Mouse (Mus musculus): ENCODE measurements around the gene Mnt.

Gene Mnt

GRCm38 (mm10) chr11:74829812-74830211, 908 bp upstream of the Mnt start:
- in situ Hi-C loops (cut with MboI; ENCODE audit: low pct_unique_long_range_greater_than_20kb in 1 of 2, low sequenced_read_pairs in 2 of 2, unreplicated experiment in 1 of 2): no loop called here

GRCm38 (mm10) chr11:74831191-74831605, 478 bp downstream of the Mnt start:
- in situ Hi-C loops (cut with MboI; ENCODE audit: low pct_unique_long_range_greater_than_20kb in 1 of 2, low sequenced_read_pairs in 2 of 2, unreplicated experiment in 1 of 2): no loop called here

- in situ Hi-C loops (cut with MboI; ENCODE audit: low pct_unique_long_range_greater_than_20kb in 1 of 2, low sequenced_read_pairs in 2 of 2, unreplicated experiment in 1 of 2): no loop called here
These were observed 1.1 kb downstream of the Mnt start for GRCm38 (mm10) chr11:74831606-74832451.

GRCm38 (mm10) chr11:74832503-74833143, 1.9 kb downstream of the Mnt start:
- in situ Hi-C loops (cut with MboI; ENCODE audit: low pct_unique_long_range_greater_than_20kb in 1 of 2, low sequenced_read_pairs in 2 of 2, unreplicated experiment in 1 of 2): no loop called here

- in situ Hi-C loops (cut with MboI; ENCODE audit: low pct_unique_long_range_greater_than_20kb in 1 of 2, low sequenced_read_pairs in 2 of 2, unreplicated experiment in 1 of 2): no loop called here
These were observed 3.0 kb downstream of the Mnt start for GRCm38 (mm10) chr11:74833536-74834358.

GRCm38 (mm10) chr11:74834359-74834638, 3.6 kb downstream of the Mnt start:
- in situ Hi-C loops (cut with MboI; ENCODE audit: low pct_unique_long_range_greater_than_20kb in 1 of 2, low sequenced_read_pairs in 2 of 2, unreplicated experiment in 1 of 2): no loop called here

- in situ Hi-C loops (cut with MboI; ENCODE audit: low pct_unique_long_range_greater_than_20kb in 1 of 2, low sequenced_read_pairs in 2 of 2, unreplicated experiment in 1 of 2): no loop called here
These were observed 4.0 kb downstream of the Mnt start for GRCm38 (mm10) chr11:74834650-74835277.

- in situ Hi-C loops (cut with MboI; ENCODE audit: low pct_unique_long_range_greater_than_20kb in 1 of 2, low sequenced_read_pairs in 2 of 2, unreplicated experiment in 1 of 2): no loop called here
These were observed 5.0 kb downstream of the Mnt start for GRCm38 (mm10) chr11:74835593-74836224.

- in situ Hi-C loops (cut with MboI; ENCODE audit: low pct_unique_long_range_greater_than_20kb in 1 of 2, low sequenced_read_pairs in 2 of 2, unreplicated experiment in 1 of 2): no loop called here
These were observed 5.7 kb downstream of the Mnt start for GRCm38 (mm10) chr11:74836225-74837055.

- in situ Hi-C loops (cut with MboI; ENCODE audit: low pct_unique_long_range_greater_than_20kb in 1 of 2, low sequenced_read_pairs in 2 of 2, unreplicated experiment in 1 of 2): no loop called here
These were observed 6.5 kb downstream of the Mnt start for GRCm38 (mm10) chr11:74837056-74837693.

GRCm38 (mm10) chr11:74837694-74838431, 7.1 kb downstream of the Mnt start:
- in situ Hi-C loops (cut with MboI; ENCODE audit: low pct_unique_long_range_greater_than_20kb in 1 of 2, low sequenced_read_pairs in 2 of 2, unreplicated experiment in 1 of 2): no loop called here

GRCm38 (mm10) chr11:74838441-74838840, 7.7 kb downstream of the Mnt start:
- in situ Hi-C loops (cut with MboI; ENCODE audit: low pct_unique_long_range_greater_than_20kb in 1 of 2, low sequenced_read_pairs in 2 of 2, unreplicated experiment in 1 of 2): no loop called here

- in situ Hi-C loops (cut with MboI; ENCODE audit: low pct_unique_long_range_greater_than_20kb in 1 of 2, low sequenced_read_pairs in 2 of 2, unreplicated experiment in 1 of 2): no loop called here
These were observed 8.3 kb downstream of the Mnt start for GRCm38 (mm10) chr11:74838971-74839370.

- in situ Hi-C loops (cut with MboI; ENCODE audit: low pct_unique_long_range_greater_than_20kb in 1 of 2, low sequenced_read_pairs in 2 of 2, unreplicated experiment in 1 of 2): no loop called here
These were observed 9.4 kb downstream of the Mnt start for GRCm38 (mm10) chr11:74839860-74840715.

GRCm38 (mm10) chr11:74840739-74841138, 10.0 kb downstream of the Mnt start:
- in situ Hi-C loops (cut with MboI; ENCODE audit: low pct_unique_long_range_greater_than_20kb in 1 of 2, low sequenced_read_pairs in 2 of 2, unreplicated experiment in 1 of 2): no loop called here

- in situ Hi-C loops (cut with MboI; ENCODE audit: low pct_unique_long_range_greater_than_20kb in 1 of 2, low sequenced_read_pairs in 2 of 2, unreplicated experiment in 1 of 2): no loop called here
These were observed 10.6 kb downstream of the Mnt start for GRCm38 (mm10) chr11:74841366-74841765.
